ENCODE assay signal across 18 mouse cellular contexts in genomic region chr9:120818726-120819317, GRCm38 (mm10).
DNase-seq lines count a peak whose midpoint lies in the region; ATAC-seq lines count a peak whose summit lies in the region.
"Had no signal": no experiment of that assay in that cellular context is flagged by ENCODE, and none has a peak within 500 bp of the region (broad histone marks: within the 10 kb centered on the region; RNA-seq: fewer than 3 reads in every experiment).

No protein-coding gene starts in this region.

- H3K27ac ChIP-seq in hindbrain, embryonic 13.5 days = 0 out of 2 replicates have a peak overlapping the region, but pooled peaks have one; percentile 3
- no peak overlapping the region for H3K27ac ChIP-seq in hindbrain, embryonic 12.5 days
- H3K27ac ChIP-seq: embryonic facial prominence, embryonic 15.5 days; forebrain, embryonic 12.5 days; limb, embryonic 12.5 days had no signal

- H3K27me3 ChIP-seq in hindbrain, embryonic 13.5 days = 0 out of 2 replicates have a peak, but pooled peaks cover 3% of the 10 kb centered on the region
- H3K27me3 ChIP-seq in hindbrain, embryonic 12.5 days = no peaks in the 10 kb centered on the region
- H3K27me3 ChIP-seq: embryonic facial prominence, embryonic 15.5 days; forebrain, embryonic 12.5 days; limb, embryonic 12.5 days had no signal

- no peak overlapping the region for H3K4me2 ChIP-seq in hindbrain, embryonic 13.5 days
- H3K4me2 ChIP-seq in hindbrain, embryonic 12.5 days (replicated peaks) = no peak overlapping the region
- H3K4me2 ChIP-seq: embryonic facial prominence, embryonic 15.5 days; forebrain, embryonic 12.5 days; limb, embryonic 12.5 days had no signal

- no peak overlapping the region for H3K9ac ChIP-seq in hindbrain, embryonic 13.5 days
- no peak overlapping the region for H3K9ac ChIP-seq in hindbrain, embryonic 12.5 days
- H3K9ac ChIP-seq: embryonic facial prominence, embryonic 15.5 days; forebrain, embryonic 12.5 days; limb, embryonic 12.5 days had no signal

- no peak for ATAC-seq in hindbrain, embryonic 13.5 days (ENCODE audit: low FRiP score)
- no peak for ATAC-seq in hindbrain, embryonic 12.5 days (ENCODE audit: low FRiP score)

- peak; percentile 40 for DNase-seq in ovary, adult 18-20 months (ENCODE audit: low spot score)
- no peak for DNase-seq in ovary, postnatal 14 days (ENCODE audit: low spot score)
- DNase-seq in adrenal gland, postnatal 36 days = peak; percentile 46 to 55
- peak; percentile 27 for DNase-seq in testis, postnatal 14 days (ENCODE audit: low spot score)
- no peak for DNase-seq in right cerebral cortex, adult 18-20 months
- no peak for DNase-seq in spleen, postnatal 36 days (ENCODE audit: low spot score in 2 of 2)
- DNase-seq: cerebellum, postnatal 10 days; embryo, embryonic 11 days; gastrocnemius, postnatal 36 days; kidney, adult 18-20 months; kidney, postnatal 10 days; right cerebral cortex, postnatal 4 days had no signal

- H3K36me3 ChIP-seq in hindbrain, embryonic 13.5 days = no peaks in the 10 kb centered on the region
- no peaks in the 10 kb centered on the region for H3K36me3 ChIP-seq in hindbrain, embryonic 12.5 days
- H3K36me3 ChIP-seq: embryonic facial prominence, embryonic 15.5 days; forebrain, embryonic 12.5 days; limb, embryonic 12.5 days had no signal

- peaks cover 9% of the 10 kb centered on the region; the same call in 1 of the 2 replicates for H3K4me1 ChIP-seq in hindbrain, embryonic 13.5 days (replicated peaks)
- H3K4me1 ChIP-seq in hindbrain, embryonic 12.5 days = no peaks in the 10 kb centered on the region
- H3K4me1 ChIP-seq: embryonic facial prominence, embryonic 15.5 days; limb, embryonic 12.5 days had no signal

- no peak overlapping the region for H3K4me3 ChIP-seq in hindbrain, embryonic 13.5 days
- H3K4me3 ChIP-seq in hindbrain, embryonic 12.5 days = no peak overlapping the region
- H3K4me3 ChIP-seq: embryonic facial prominence, embryonic 15.5 days; forebrain, embryonic 12.5 days; limb, embryonic 12.5 days; myocyte had no signal

- 89% methylated on average over 22 of the region's 22 CpGs for WGBS in hindbrain, embryonic 13.5 days
- WGBS in hindbrain, embryonic 12.5 days = 92% methylated on average over 22 of the region's 22 CpGs

- H3K9me3 ChIP-seq in hindbrain, embryonic 13.5 days = no peaks in the 10 kb centered on the region
- no peaks in the 10 kb centered on the region for H3K9me3 ChIP-seq in hindbrain, embryonic 12.5 days (replicated peaks)
- H3K9me3 ChIP-seq: embryonic facial prominence, embryonic 15.5 days; forebrain, embryonic 12.5 days; limb, embryonic 12.5 days had no signal

Comparison
In these comparisons a context has a peak if more than half of its experiments do, and no peak if none do; other contexts are left out.
1. DNase-seq: peak in ovary, adult 18-20 months (single experiment), adrenal gland, postnatal 36 days (2 of 2) and testis, postnatal 14 days (single experiment); none in ovary, postnatal 14 days (single experiment), right cerebral cortex, adult 18-20 months (single experiment) and spleen, postnatal 36 days (0 of 2).